Mouse (Mus musculus) limb, embryonic 11.5 days (tissue): ENCODE measurements around the gene Wrb. TPM values are rescaled to one million over a fixed set of nuclear protein-coding genes. Genes with fewer than 3 reads are reported as not detected.
"Not testable (repeated sequence)": the region's sequence is repeated elsewhere in the genome, so short reads cannot be mapped to it uniquely, and the experiment has no call there.

ENCODE experiments used
- ATAC-seq: fragments of 200-750 bp; cut with Nextera tagmentation; 2 replicates; pipeline ENCODE4 v1.8.0; 2017; ENCODE audit warnings: low read depth; ENCODE audit not compliant: insufficient number of reproducible peaks, low FRiP score, low TSS enrichment
- DNase-seq: peaks from one replicate; pipeline ENCODE4 v3.0.0-alpha.2; 2015; ENCODE audit warnings: low spot score
- H3K27ac ChIP-seq: fragments of 300-500 bp; sonication (generic); replicated peaks from 2 replicates; pipeline ENCODE4 v1.5.1; 2014; ENCODE audit warnings: low read depth, mild to moderate bottlenecking, low read length
- H3K27me3 ChIP-seq: fragments of 300-500 bp; sonication (generic); 2 replicates; pipeline ENCODE4 v1.6.1; 2014; ENCODE audit warnings: mild to moderate bottlenecking, low read length, mixed read lengths; ENCODE audit not compliant: control insufficient read depth, insufficient read depth
- H3K36me3 ChIP-seq: fragments of 300-500 bp; sonication (generic); 2 replicates; pipeline ENCODE4 v1.6.1; 2014; ENCODE audit warnings: mild to moderate bottlenecking, low read length, moderate library complexity, mixed read lengths; ENCODE audit not compliant: control insufficient read depth, insufficient read depth
- H3K4me1 ChIP-seq: fragments of 300-500 bp; sonication (generic); 2 replicates; pipeline ENCODE4 v1.6.1; 2014; ENCODE audit warnings: low read length, mixed read lengths; ENCODE audit not compliant: control insufficient read depth, insufficient read depth
- H3K4me2 ChIP-seq: fragments of 300-500 bp; sonication (generic); 2 replicates; pipeline ENCODE4 v1.6.1; 2014; ENCODE audit warnings: low read depth, mild to moderate bottlenecking, moderate library complexity; ENCODE audit not compliant: severe bottlenecking
- H3K4me3 ChIP-seq: fragments of 300-500 bp; sonication (generic); 2 replicates; pipeline ENCODE4 v1.5.1; 2014; ENCODE audit warnings: low read depth, low read length
- H3K9ac ChIP-seq: fragments of 300-500 bp; sonication (generic); 2 replicates; pipeline ENCODE4 v1.6.1; 2014; ENCODE audit warnings: mild to moderate bottlenecking, low read length
- H3K9me3 ChIP-seq: fragments of 300-500 bp; sonication (generic); 2 replicates; pipeline ENCODE4 v1.6.1; 2016; ENCODE audit warnings: low read length; ENCODE audit not compliant: control insufficient read depth
- WGBS: fragments of 180-500 bp; shearing (Covaris S2); extraction: QIAGEN DNeasy Blood & Tissue Kit; methylation state at CpG from one replicate; pipeline ENCODE4 v1.1.7; 2014; 5-methylcytosine and 5-hydroxymethylcytosine counted together
- polyA plus RNA-seq: library from polyadenylated mRNA; unstranded; fragments of >200 nt; fragmentation: Nextera tagmentation; extraction: Ambion mirVana; gene quantifications from 2 replicates; pipeline ENCODE4 v1.2.1, GENCODE M21; 2014

Gene Wrb
- polyA plus RNA-seq, result 74.0 and 75.7 TPM in 2 replicates

DNA sequence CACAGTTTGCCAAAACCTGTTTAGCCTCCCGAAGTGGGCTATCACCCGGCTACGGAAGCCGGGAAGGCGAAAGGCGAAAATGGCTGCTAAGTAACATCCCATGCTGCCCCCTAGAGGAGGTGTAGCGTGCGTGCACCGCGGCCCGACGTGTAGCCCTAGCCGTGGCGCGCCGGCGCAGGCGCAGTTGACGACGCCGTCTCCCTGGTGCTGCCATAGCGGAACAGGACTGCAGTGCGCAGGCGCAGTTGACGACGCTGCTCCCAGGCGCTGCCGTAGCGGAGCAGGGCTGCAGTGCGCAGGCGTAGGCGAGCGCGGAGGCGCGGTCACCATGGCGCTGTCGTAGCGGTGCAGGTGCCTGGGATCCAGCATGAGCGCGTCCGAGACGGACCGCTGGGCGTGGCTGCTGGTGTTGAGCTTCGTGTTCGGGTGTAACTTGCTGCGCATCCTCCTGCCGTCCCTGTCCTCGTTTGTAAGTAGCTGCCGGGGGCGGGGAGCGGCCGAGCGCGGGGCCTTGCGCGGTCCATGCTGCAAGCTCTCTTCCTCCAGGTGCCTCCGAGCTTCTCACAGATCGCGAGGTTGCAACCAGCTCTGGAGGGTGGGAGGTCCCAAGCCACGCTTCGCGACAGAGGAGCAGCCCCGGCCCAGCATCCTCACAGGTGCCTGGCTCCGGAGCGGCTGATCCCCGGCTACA lies at the start of gene Wrb:
Wrb (plus strand) TSS at position 298 of the 691 bp plus-strand sequence.
- peak; percentile 97 for ATAC-seq
- Histone ChIP-seq H3K9me3 (no peaks in the 10 kb centered on the region), H3K4me1 (peaks cover 5% of the 10 kb centered on the region), H3K27me3 (no peaks in the 10 kb centered on the region), H3K4me3 (peak within 1 kb of the TSS; percentile 72), H3K36me3 (0 out of 2 replicates have a peak, but pooled peaks cover 2% of the 10 kb centered on the region), H3K27ac (no peak within 1 kb of the TSS), H3K9ac (peak within 1 kb of the TSS; percentile 64), H3K4me2 (peak within 1 kb of the TSS; percentile 78)
- peak; percentile 100 for DNase-seq
- under 1% methylated on average over 68 of the region's 68 CpGs for WGBS

- WGBS, result 87% methylated on average over 5 of the region's 5 CpGs
- H3K36me3 ChIP-seq, result no peaks in the 10 kb centered on the region
- ATAC-seq (no peak), DNase-seq (no peak)
- H3K4me3 ChIP-seq, result no peak overlapping the region
- H3K4me2 ChIP-seq, result no peak overlapping the region
- H3K27me3 ChIP-seq, result no peaks in the 10 kb centered on the region
- no peak overlapping the region for H3K27ac ChIP-seq
- no peaks in the 10 kb centered on the region for H3K4me1 ChIP-seq
- no peaks in the 10 kb centered on the region for H3K9me3 ChIP-seq
- no peak overlapping the region for H3K9ac ChIP-seq
Measured at GRCm38 (mm10) chr16:96095966-96096365, 49.2 kb upstream of the Wrb start.

DNA sequence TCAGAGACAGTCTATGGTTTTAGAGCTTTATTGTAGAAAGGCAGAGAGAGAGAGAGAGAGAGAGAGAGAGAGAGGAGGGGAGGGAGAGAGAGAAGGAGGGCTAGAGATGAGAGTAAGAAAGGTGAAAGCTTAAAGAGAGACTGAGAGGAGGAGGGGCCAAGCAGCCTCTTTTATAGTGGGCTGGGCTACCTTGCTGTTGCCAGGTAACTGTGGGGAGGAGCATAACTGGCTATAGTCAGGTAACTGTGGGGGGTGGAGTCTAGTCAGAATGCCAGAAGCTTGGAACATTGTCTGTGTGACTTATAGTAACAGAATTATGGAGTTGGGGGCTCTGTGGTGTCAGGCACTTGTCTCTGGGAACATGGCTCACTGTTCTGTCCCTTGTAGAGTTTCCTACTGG lies 47.4 kb upstream of the Wrb start:
- ATAC-seq, H3K9me3 ChIP-seq, H3K9ac ChIP-seq: not testable (repeated sequence)

GRCm38 (mm10) chr16:96103036-96103435 lies 42.2 kb upstream of the Wrb start:
- Histone ChIP-seq H3K9ac (no peak overlapping the region), H3K27ac (no peak overlapping the region), H3K4me2 (no peak overlapping the region), H3K9me3 (no peaks in the 10 kb centered on the region), H3K27me3 (no peaks in the 10 kb centered on the region), H3K4me3 (no peak overlapping the region), H3K4me1 (no peaks in the 10 kb centered on the region), H3K36me3 (no peaks in the 10 kb centered on the region)
- ATAC-seq, result no peak
- no peak for DNase-seq
- WGBS, result 39% methylated on average over 2 of the region's 2 CpGs

More for the DNA sequence above, 47.4 kb upstream of the Wrb start:
- H3K4me1 ChIP-seq, H3K4me3 ChIP-seq, H3K27me3 ChIP-seq, H3K36me3 ChIP-seq, DNase-seq, H3K27ac ChIP-seq, H3K4me2 ChIP-seq: not testable (repeated sequence)

DNA sequence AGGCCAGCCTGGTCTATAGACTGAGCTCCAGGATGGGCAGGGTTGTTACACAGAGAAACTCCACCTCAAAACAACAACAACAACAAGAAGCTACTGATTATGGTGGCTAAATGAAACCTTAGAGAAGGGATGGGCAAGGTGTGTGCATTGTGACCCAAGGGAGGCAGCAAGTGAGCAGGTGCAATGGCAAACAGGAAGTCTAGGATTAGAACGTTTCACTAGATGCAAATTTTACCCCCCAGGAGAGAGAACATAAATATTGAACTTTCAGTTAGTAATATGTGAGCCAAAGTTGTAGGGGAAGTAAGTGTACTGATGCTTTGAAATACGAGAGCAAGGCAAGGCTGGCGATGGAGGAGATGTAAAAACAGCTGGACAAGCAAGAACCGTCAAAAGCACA lies 35.5 kb upstream of the Wrb start:
- Histone ChIP-seq H3K4me1 (no peaks in the 10 kb centered on the region), H3K9me3 (no peaks in the 10 kb centered on the region), H3K27me3 (no peaks in the 10 kb centered on the region), H3K4me3 (no peak overlapping the region), H3K4me2 (no peak overlapping the region), H3K27ac (no peak overlapping the region), H3K9ac (no peak overlapping the region), H3K36me3 (no peaks in the 10 kb centered on the region)
- 57% methylated on average over 4 of the region's 4 CpGs for WGBS
- DNase-seq (no peak), ATAC-seq (no peak)

DNA sequence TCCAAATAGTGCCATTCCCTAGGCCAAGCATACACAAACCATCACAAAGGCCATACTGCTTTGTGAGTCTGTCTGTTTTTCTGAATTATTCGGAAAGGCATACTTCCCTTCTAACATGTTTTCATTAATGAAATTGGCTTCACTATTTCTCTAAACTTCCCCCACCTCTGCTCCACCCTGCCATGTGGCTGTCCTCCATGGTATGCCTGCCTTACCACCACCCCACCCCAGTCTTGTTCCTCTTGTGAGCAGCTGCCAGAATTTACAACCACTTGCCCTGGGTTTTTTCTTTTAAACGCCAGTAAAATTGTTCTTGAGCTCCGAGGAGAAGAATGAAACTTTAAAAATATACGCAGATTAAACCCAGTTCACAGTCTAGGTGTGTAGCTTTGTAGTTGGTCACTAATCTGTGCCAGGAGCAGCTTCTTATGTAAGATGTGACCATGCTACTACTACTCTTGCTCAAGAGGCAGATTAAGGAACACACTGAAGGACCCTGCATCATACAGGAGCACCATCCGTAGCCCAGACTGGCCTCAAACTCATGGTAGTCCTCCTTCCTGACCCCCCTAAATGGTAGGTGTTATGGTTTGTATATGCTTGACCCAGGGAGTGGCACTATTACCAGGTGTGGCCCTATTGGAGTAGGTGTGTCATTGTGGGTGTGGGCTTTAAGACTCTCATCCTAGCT lies 34.4 kb upstream of the Wrb start:
- Histone ChIP-seq H3K27ac (no peak overlapping the region), H3K9ac (no peak overlapping the region), H3K27me3 (no peaks in the 10 kb centered on the region), H3K36me3 (no peaks in the 10 kb centered on the region), H3K9me3 (no peaks in the 10 kb centered on the region), H3K4me2 (no peak overlapping the region), H3K4me3 (no peak overlapping the region), H3K4me1 (no peaks in the 10 kb centered on the region)
- ATAC-seq (no peak), DNase-seq (no peak)
- 86% methylated on average over 5 of the region's 5 CpGs for WGBS

GRCm38 (mm10) chr16:96112769-96113168 lies 32.4 kb upstream of the Wrb start:
- DNase-seq, result no peak
- H3K36me3 ChIP-seq, result no peaks in the 10 kb centered on the region
- H3K4me1 ChIP-seq, result no peaks in the 10 kb centered on the region
- no peak for ATAC-seq
- H3K27me3 ChIP-seq, result no peaks in the 10 kb centered on the region
- no peak overlapping the region for H3K27ac ChIP-seq
- no peak overlapping the region for H3K4me3 ChIP-seq
- WGBS, result 42% methylated on average over 2 of the region's 2 CpGs
- no peak overlapping the region for H3K9ac ChIP-seq
- no peak overlapping the region for H3K4me2 ChIP-seq
- H3K9me3 ChIP-seq, result no peaks in the 10 kb centered on the region

DNA sequence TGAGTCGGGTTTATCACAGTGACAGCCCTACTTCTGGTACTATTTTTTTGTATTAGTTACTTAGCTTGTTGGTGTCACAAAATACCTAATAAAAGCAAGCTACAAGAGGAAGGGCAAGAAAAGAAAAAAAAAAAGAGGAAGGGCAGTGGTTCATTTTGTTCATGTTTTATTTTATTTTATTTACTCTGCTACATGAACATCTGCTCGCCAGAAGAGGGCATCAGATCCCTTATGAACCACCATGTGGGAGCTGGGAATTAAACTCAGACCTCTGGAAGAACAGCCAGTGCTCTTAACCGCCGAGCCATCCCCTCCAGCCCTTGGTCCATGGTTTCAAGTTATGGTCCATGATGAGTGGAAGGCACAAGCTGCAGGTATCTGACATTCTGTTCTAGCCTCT lies 30.5 kb upstream of the Wrb start:
- Histone ChIP-seq H3K27ac (no peak overlapping the region), H3K4me1 (no peaks in the 10 kb centered on the region), H3K9ac (no peak overlapping the region), H3K27me3 (no peaks in the 10 kb centered on the region), H3K36me3 (no peaks in the 10 kb centered on the region), H3K9me3 (no peaks in the 10 kb centered on the region), H3K4me3 (no peak overlapping the region), H3K4me2 (no peak overlapping the region)
- ATAC-seq, result no peak
- 58% methylated on average over 4 of the region's 4 CpGs for WGBS
- DNase-seq, result no peak
